Mouse (Mus musculus) stomach, embryonic 16.5 days (tissue): Measurements from ENCODE around the gene Nrxn3. TPM values are rescaled to one million over a fixed set of nuclear protein-coding genes. Genes with fewer than 3 reads are reported as not detected.

Experiments
- ATAC-seq: fragments of 200-750 bp; cut with Nextera tagmentation; 2 replicates; pipeline ENCODE4 v1.8.0; 2017; ENCODE audit warnings: moderate number of reproducible peaks, moderate TSS enrichment; ENCODE audit not compliant: insufficient read depth, low FRiP score
- H3K27ac ChIP-seq: fragments of 300-500 bp; sonication (generic); 2 replicates; pipeline ENCODE4 v1.5.1; 2014; ENCODE audit warnings: low read length
- H3K27me3 ChIP-seq: fragments of 300-500 bp; sonication (generic); 2 replicates; pipeline ENCODE4 v1.6.1; 2014; ENCODE audit warnings: low read length, control low read depth, mixed read lengths; ENCODE audit not compliant: control insufficient read depth, insufficient read depth
- H3K36me3 ChIP-seq: fragments of 300-500 bp; sonication (generic); 2 replicates; pipeline ENCODE4 v1.6.1; 2014; ENCODE audit warnings: low read length; ENCODE audit not compliant: control insufficient read depth, insufficient read depth
- H3K4me1 ChIP-seq: fragments of 300-500 bp; sonication (generic); 2 replicates; pipeline ENCODE4 v1.6.1; 2014; ENCODE audit warnings: low read length, control low read depth, mixed read lengths; ENCODE audit not compliant: control insufficient read depth, insufficient read depth
- H3K4me2 ChIP-seq: fragments of 300-500 bp; sonication (generic); 2 replicates; pipeline ENCODE4 v1.6.1; 2014; ENCODE audit warnings: low read depth, low read length, mixed read lengths
- H3K4me3 ChIP-seq: fragments of 300-500 bp; sonication (generic); replicated peaks from 2 replicates; pipeline ENCODE4 v1.5.1; 2014; ENCODE audit warnings: mild to moderate bottlenecking, low read length
- H3K9ac ChIP-seq: fragments of 300-500 bp; sonication (generic); 2 replicates; pipeline ENCODE4 v1.6.1; 2014; ENCODE audit warnings: low read length
- H3K9me3 ChIP-seq: fragments of 300-500 bp; sonication (generic); replicated peaks from 2 replicates; pipeline ENCODE4 v1.6.1; 2016; ENCODE audit warnings: low read length, control low read depth; ENCODE audit not compliant: control insufficient read depth
- WGBS: fragments of 180-500 bp; shearing (Covaris S2); extraction: QIAGEN DNeasy Blood & Tissue Kit; methylation state at CpG from one replicate; pipeline ENCODE4 v1.1.7; 2014; 5-methylcytosine and 5-hydroxymethylcytosine counted together
- polyA plus RNA-seq: library from polyadenylated mRNA; unstranded; fragments of >200 nt; fragmentation: Nextera tagmentation; extraction: Ambion mirVana; gene quantifications from 2 replicates; pipeline ENCODE4 v1.2.1, GENCODE M21; 2015

Gene Nrxn3
- polyA plus RNA-seq, 1 experiment from 2014 or later, result 2.2 TPM

DNA sequence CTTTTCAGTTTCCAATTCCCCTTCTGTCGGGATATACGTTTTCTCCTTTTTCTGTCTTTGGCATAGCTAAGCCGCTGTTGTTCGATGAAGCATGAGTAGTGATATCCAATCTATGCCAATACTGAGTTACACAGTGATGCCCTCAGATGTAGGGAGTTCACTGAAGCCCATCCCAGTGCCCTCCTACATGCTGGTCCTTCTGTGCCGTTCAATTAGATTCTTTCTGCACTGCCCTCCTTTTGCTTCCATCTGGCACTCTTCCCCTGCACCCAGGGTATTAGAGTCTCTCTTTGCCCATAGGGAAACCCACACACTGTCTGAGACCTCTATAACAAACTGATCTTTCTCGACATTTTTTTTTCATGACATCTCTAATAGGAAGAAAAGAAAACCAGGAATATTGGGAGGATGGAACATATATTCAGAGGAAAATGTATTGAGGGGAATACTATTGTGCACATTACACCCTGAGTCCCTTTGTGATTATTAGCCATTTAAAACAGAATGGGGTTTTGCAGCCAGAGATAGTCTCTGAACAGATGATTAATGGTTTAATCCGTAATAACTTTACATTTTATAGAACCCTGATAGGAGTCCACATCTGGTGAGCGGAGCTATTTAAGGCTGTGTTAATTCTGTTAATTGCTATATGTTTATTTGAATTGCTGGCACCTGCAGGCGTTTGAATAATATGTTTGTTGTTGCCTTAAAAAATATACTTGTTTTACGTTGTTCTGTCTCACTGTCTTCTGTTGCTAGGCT is 476.3 kb downstream of the Nrxn3 start:
- H3K36me3 ChIP-seq, result no peaks in the 10 kb centered on the region
- ATAC-seq, result no peak
- no peak overlapping the region for H3K4me3 ChIP-seq
- H3K27me3 ChIP-seq, result no peaks in the 10 kb centered on the region
- no peaks in the 10 kb centered on the region for H3K9me3 ChIP-seq
- H3K4me1 ChIP-seq, result no peaks in the 10 kb centered on the region
- WGBS, result 83% methylated on average over 10 of the region's 10 CpGs
- no peak overlapping the region for H3K4me2 ChIP-seq
- no peak overlapping the region for H3K9ac ChIP-seq
- no peak overlapping the region for H3K27ac ChIP-seq

- Histone ChIP-seq H3K36me3 (no peaks in the 10 kb centered on the region), H3K27ac (no peak overlapping the region), H3K4me1 (no peaks in the 10 kb centered on the region), H3K4me3 (no peak overlapping the region), H3K9ac (no peak overlapping the region), H3K4me2 (no peak overlapping the region), H3K27me3 (no peaks in the 10 kb centered on the region), H3K9me3 (no peaks in the 10 kb centered on the region)
- 33% methylated on average over 2 of the region's 2 CpGs for WGBS
- no peak for ATAC-seq
These were observed 488.9 kb downstream of the Nrxn3 start for GRCm38 (mm10) chr12:89211608-89212007.

- Histone ChIP-seq H3K36me3 (no peaks in the 10 kb centered on the region), H3K4me3 (no peak overlapping the region), H3K4me1 (no peaks in the 10 kb centered on the region), H3K9me3 (no peaks in the 10 kb centered on the region), H3K27ac (no peak overlapping the region), H3K4me2 (no peak overlapping the region), H3K9ac (no peak overlapping the region), H3K27me3 (no peaks in the 10 kb centered on the region)
- 26% methylated on average over 1 of the region's 1 CpGs for WGBS
- 0 out of 2 replicates have a peak, but pooled peaks have one; percentile 21 for ATAC-seq
These were observed 517.1 kb downstream of the Nrxn3 start for GRCm38 (mm10) chr12:89239826-89240225.

GRCm38 (mm10) chr12:89241554-89241953 is 518.9 kb downstream of the Nrxn3 start:
- Histone ChIP-seq H3K9ac (no peak overlapping the region), H3K4me1 (no peaks in the 10 kb centered on the region), H3K9me3 (no peaks in the 10 kb centered on the region), H3K36me3 (no peaks in the 10 kb centered on the region), H3K27ac (no peak overlapping the region), H3K4me3 (no peak overlapping the region), H3K4me2 (no peak overlapping the region), H3K27me3 (no peaks in the 10 kb centered on the region)
- no peak for ATAC-seq

DNA sequence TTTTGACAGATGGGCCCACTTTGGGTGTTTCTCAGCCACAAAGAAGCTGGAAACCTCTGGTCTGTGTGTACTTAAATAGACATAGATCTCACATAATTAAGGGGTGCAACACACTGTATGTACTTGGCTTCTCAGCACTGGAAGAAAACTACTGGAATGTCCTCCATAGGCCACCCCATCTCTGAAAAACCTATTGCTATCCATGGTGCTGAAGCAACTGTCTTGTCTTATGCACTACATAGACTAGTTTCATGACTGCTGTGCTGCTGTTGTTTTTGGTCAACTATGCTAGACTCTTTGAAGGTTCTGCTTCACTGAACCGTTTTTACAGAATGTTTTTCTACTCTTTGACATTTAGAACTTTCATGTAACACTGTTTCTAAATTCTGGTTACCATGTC is 519.8 kb downstream of the Nrxn3 start:
- H3K27ac ChIP-seq, result no peak overlapping the region
- H3K9ac ChIP-seq, result no peak overlapping the region
- H3K4me2 ChIP-seq, result no peak overlapping the region
- no peaks in the 10 kb centered on the region for H3K36me3 ChIP-seq
- 45% methylated on average over 1 of the region's 1 CpGs for WGBS
- H3K4me1 ChIP-seq, result no peaks in the 10 kb centered on the region
- H3K9me3 ChIP-seq, result no peaks in the 10 kb centered on the region
- ATAC-seq, result no peak
- no peak overlapping the region for H3K4me3 ChIP-seq
- H3K27me3 ChIP-seq, result no peaks in the 10 kb centered on the region

DNA sequence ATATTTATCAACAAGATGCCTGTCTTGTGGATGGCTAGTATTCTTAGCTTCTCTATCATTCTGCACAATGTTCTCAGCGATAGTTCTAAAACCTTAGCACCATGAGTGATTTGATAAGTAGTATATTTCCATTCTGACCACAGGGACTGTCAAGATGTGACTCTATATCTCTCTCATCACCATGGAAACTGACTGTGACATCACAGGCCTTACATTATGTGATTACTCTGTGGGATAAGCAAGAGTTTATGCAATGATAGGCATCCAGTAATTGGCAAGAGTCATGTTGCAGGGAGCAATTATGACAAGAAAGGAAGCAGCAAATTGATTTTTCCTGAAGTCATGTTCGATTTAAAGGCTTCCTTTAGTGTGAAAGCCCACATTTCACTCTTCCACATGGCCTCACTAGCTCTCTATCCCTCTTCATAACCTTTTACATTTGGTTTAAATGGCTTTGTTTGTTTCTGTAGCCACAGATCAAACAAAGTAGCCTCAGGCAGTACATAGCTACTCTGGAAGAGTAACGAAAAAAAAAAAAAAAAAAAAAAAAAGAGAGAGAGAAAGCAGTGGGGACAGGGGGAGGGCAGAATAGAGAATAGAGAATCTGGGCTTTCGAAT is 532.7 kb downstream of the Nrxn3 start:
- no peaks in the 10 kb centered on the region for H3K9me3 ChIP-seq

DNA sequence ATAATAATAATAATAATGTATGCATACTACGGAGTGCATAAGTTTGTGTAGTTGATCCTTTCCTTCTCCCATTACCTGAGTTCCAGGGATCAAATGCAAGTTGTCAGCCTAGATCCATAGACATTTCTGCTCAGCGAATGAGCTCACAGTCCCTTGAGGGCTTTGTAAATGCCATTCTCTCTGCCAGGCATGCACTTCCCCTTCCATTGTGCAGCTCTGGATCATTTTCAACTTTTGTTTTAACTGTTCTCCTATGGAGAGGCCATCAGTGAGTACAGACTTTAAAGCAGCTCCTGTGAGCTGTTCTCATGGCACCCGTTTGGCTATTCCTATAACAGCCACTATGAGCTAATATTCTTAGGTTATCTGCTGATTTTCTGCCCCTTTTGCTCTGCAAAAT is 536.2 kb downstream of the Nrxn3 start:
- no peak overlapping the region for H3K4me3 ChIP-seq
- no peak overlapping the region for H3K9ac ChIP-seq
- no peak overlapping the region for H3K27ac ChIP-seq
- no peak overlapping the region for H3K4me2 ChIP-seq
- no peak for ATAC-seq
- H3K36me3 ChIP-seq, result no peaks in the 10 kb centered on the region
- no peaks in the 10 kb centered on the region for H3K27me3 ChIP-seq
- H3K9me3 ChIP-seq, result no peaks in the 10 kb centered on the region
- 89% methylated on average over 3 of the region's 3 CpGs for WGBS
- H3K4me1 ChIP-seq, result no peaks in the 10 kb centered on the region

More for the DNA sequence above, 532.7 kb downstream of the Nrxn3 start:
- no peaks in the 10 kb centered on the region for H3K36me3 ChIP-seq
- no peaks in the 10 kb centered on the region for H3K4me1 ChIP-seq
- 59% methylated on average over 4 of the region's 4 CpGs for WGBS
- ATAC-seq, result no peak
- no peak overlapping the region for H3K27ac ChIP-seq
- H3K4me3 ChIP-seq, result no peak overlapping the region
- no peak overlapping the region for H3K9ac ChIP-seq
- H3K27me3 ChIP-seq, result no peaks in the 10 kb centered on the region
- H3K4me2 ChIP-seq, result no peak overlapping the region

GRCm38 (mm10) chr12:89260076-89260475 is 537.4 kb downstream of the Nrxn3 start:
- 87% methylated on average over 24 of the region's 24 CpGs for WGBS

DNA sequence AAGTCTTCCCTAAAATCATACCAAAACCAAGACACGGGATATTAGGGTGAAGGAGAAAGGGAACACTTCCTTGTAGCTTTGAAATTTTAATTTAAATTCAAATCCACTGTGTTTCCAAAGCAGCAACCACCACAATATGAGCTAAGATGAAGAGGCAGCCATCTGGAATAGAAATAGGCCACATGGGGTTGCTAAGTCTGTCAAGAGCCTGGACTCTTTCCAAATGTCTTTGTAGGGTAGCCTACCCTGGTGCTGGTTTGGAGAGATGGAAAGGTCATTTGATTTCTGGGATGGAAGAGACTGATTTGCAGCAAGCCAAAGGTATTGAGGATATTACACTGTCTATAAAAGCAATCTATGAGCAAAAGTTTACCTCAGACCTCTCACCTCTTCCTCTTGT is 539.6 kb downstream of the Nrxn3 start:
- Histone ChIP-seq H3K36me3 (no peaks in the 10 kb centered on the region), H3K9me3 (no peaks in the 10 kb centered on the region), H3K4me3 (no peak overlapping the region), H3K9ac (no peak overlapping the region), H3K4me2 (no peak overlapping the region), H3K4me1 (no peaks in the 10 kb centered on the region), H3K27ac (no peak overlapping the region), H3K27me3 (no peaks in the 10 kb centered on the region)
- 75% methylated on average over 1 of the region's 1 CpGs for WGBS
- no peak for ATAC-seq

More at GRCm38 (mm10) chr12:89260076-89260475, 537.4 kb downstream of the Nrxn3 start:
- no peak for ATAC-seq
- Histone ChIP-seq H3K36me3 (no peaks in the 10 kb centered on the region), H3K27me3 (no peaks in the 10 kb centered on the region), H3K9ac (no peak overlapping the region), H3K27ac (no peak overlapping the region), H3K4me1 (no peaks in the 10 kb centered on the region), H3K9me3 (no peaks in the 10 kb centered on the region), H3K4me3 (no peak overlapping the region), H3K4me2 (no peak overlapping the region)
